Mouse (Mus musculus): ENCODE results near the gene Zic1.

- TF ChIP-seq HCFC1 (IDR thresholded peaks at IDR 0.05; ENCODE audit: borderline replicate concordance, insufficient read depth, low read length) (no peak), CHD2 (IDR thresholded peaks at IDR 0.05; ENCODE audit: low read depth, low read length) (no peak), ZNF384 (IDR thresholded peaks at IDR 0.05; ENCODE audit: low read depth, low read length) (no peak), MAFK (IDR thresholded peaks at IDR 0.05; ENCODE audit: insufficient read depth, low read depth, low read length) (no peak), ZC3H11A (IDR thresholded peaks at IDR 0.05; ENCODE audit: borderline replicate concordance, low read depth, low read length) (no peak)
These were observed 35.9 kb upstream of the Zic1 start for GRCm38 (mm10) chr9:91401471-91401870.

Data from ES-E14 (cell line).